Mouse (Mus musculus) embryo, embryonic 11 days (tissue): ENCODE measurements around the gene Wsb1.

ENCODE experiments used
- DNase-seq: peaks from one replicate; pipeline ENCODE4 v3.0.0-alpha.2; 2015

The Wsb1 gene

GRCm38 (mm10) chr11:79209882-79210471 is 44.5 kb downstream of the Wsb1 start:
- DNase-seq: no peak

GRCm38 (mm10) chr11:79209113-79209512 is 45.4 kb downstream of the Wsb1 start:
- DNase-seq: no peak

GRCm38 (mm10) chr11:79208462-79208861 is 46.0 kb downstream of the Wsb1 start:
- no peak for DNase-seq

GRCm38 (mm10) chr11:79207691-79208090 is 46.8 kb downstream of the Wsb1 start:
- no peak for DNase-seq

- DNase-seq: no peak
Measured at GRCm38 (mm10) chr11:79204444-79204843, 50.0 kb downstream of the Wsb1 start.

GRCm38 (mm10) chr11:79200502-79200901 is 54.0 kb downstream of the Wsb1 start:
- peak; percentile 47 for DNase-seq

GRCm38 (mm10) chr11:79198562-79198961 is 55.9 kb downstream of the Wsb1 start:
- no peak for DNase-seq

GRCm38 (mm10) chr11:79197846-79198235 is 56.6 kb downstream of the Wsb1 start:
- DNase-seq: no peak

- DNase-seq: no peak
Measured at GRCm38 (mm10) chr11:79196876-79197845, 57.3 kb downstream of the Wsb1 start.

GRCm38 (mm10) chr11:79196196-79196869 is 58.1 kb downstream of the Wsb1 start:
- peak; percentile 18 for DNase-seq

GRCm38 (mm10) chr11:79192176-79192575 is 62.3 kb downstream of the Wsb1 start:
- no peak for DNase-seq

GRCm38 (mm10) chr11:79191214-79191613 is 63.3 kb downstream of the Wsb1 start:
- DNase-seq: no peak

- DNase-seq: no peak
Measured at GRCm38 (mm10) chr11:79190257-79190656, 64.2 kb downstream of the Wsb1 start.
